Mouse (Mus musculus) MEL (cell line): ENCODE measurements around the gene Cenpc1.

Source experiments
- BHLHE40 ChIP-seq: IDR thresholded peaks from 2 replicates; pipeline ENCODE4 v1.6.1; 2012; ENCODE audit warnings: low read depth, mild to moderate bottlenecking, inconsistent platforms, low read length, improper control_type of control experiment, borderline replicate concordance
- CHD1 ChIP-seq: IDR thresholded peaks from 2 replicates; pipeline ENCODE4 v1.6.1; 2012; ENCODE audit warnings: low read depth, mild to moderate bottlenecking, inconsistent platforms, low read length, improper control_type of control experiment
- CHD2 ChIP-seq: IDR thresholded peaks from 2 replicates; pipeline ENCODE4 v1.6.1; 2011; ENCODE audit warnings: low read length, improper control_type of control experiment
- CTCF ChIP-seq, 3 experiments: IDR thresholded peaks in 2 of 3; conservative IDR thresholded peaks in 1 of 3; 2 replicates each; pipeline ENCODE4 v1.5.1; 2011 to 2012; ENCODE audit warnings: low read length in 3 of 3, low read depth in 2 of 3, mild to moderate bottlenecking in 2 of 3, improper control_type of control experiment in 1 of 3, inconsistent platforms in 1 of 3, mixed read lengths in 1 of 3, moderate library complexity in 1 of 3; ENCODE audit not compliant: control insufficient read depth in 1 of 3, insufficient read depth in 1 of 3, poor library complexity in 1 of 3, severe bottlenecking in 1 of 3
- JUND ChIP-seq: IDR thresholded peaks from 2 replicates; pipeline ENCODE4 v1.6.1; 2011; ENCODE audit warnings: low read depth, mild to moderate bottlenecking, improper control_type of control experiment, low read length
- MAFK ChIP-seq: IDR thresholded peaks from 2 replicates; pipeline ENCODE4 v1.6.1; 2011; ENCODE audit warnings: low read depth, mild to moderate bottlenecking, low read length, improper control_type of control experiment, borderline replicate concordance
- MEF2A ChIP-seq: IDR thresholded peaks from 2 replicates; pipeline ENCODE4 v1.6.1; 2014; ENCODE audit warnings: low read depth, mild to moderate bottlenecking, inconsistent platforms, low read length, improper control_type of control experiment; ENCODE audit not compliant: poor library complexity, insufficient replicate concordance, severe bottlenecking; ENCODE audit errors: extremely low read depth
- POLR2A ChIP-seq, 2 experiments: IDR thresholded peaks; 2 replicates each; pipeline ENCODE4 v1.6.1; 2011 to 2012; ENCODE audit warnings: low read length in 2 of 2, mild to moderate bottlenecking in 2 of 2, control low read depth in 1 of 2, improper control_type of control experiment in 1 of 2, low read depth in 1 of 2, moderate library complexity in 1 of 2; ENCODE audit not compliant: control insufficient read depth in 1 of 2, insufficient read depth in 1 of 2, poor library complexity in 1 of 2
- POLR2AphosphoS2 ChIP-seq: IDR thresholded peaks from 2 replicates; pipeline ENCODE4 v1.6.1; 2011; ENCODE audit warnings: low read length, improper control_type of control experiment
- RCOR1 ChIP-seq: IDR thresholded peaks from 2 replicates; pipeline ENCODE4 v1.6.1; 2012; ENCODE audit warnings: low read depth, mild to moderate bottlenecking, inconsistent platforms, low read length, improper control_type of control experiment
- SMC3 ChIP-seq: IDR thresholded peaks from 2 replicates; pipeline ENCODE4 v1.6.1; 2011; ENCODE audit warnings: low read depth, low read length, improper control_type of control experiment
- TAL1 ChIP-seq: IDR thresholded peaks from 2 replicates; pipeline ENCODE4 v1.6.1; 2012; ENCODE audit warnings: mild to moderate bottlenecking, inconsistent platforms, low read length, moderate library complexity, mixed read lengths
- ZC3H11A ChIP-seq: IDR thresholded peaks from 2 replicates; pipeline ENCODE4 v1.6.1; 2012; ENCODE audit warnings: low read depth, mild to moderate bottlenecking, inconsistent platforms, low read length, improper control_type of control experiment
- ZNF384 ChIP-seq: IDR thresholded peaks from 2 replicates; pipeline ENCODE4 v1.6.1; 2012; ENCODE audit warnings: low read depth, mild to moderate bottlenecking, inconsistent platforms, low read length, improper control_type of control experiment

GRCm38 (mm10) chr5:86111074-86111473, 45.7 kb upstream of the Cenpc1 start:
- no peak for TF ChIP-seq ZNF384
- no peak for TF ChIP-seq CTCF (IDR thresholded peaks at IDR 0.05 in 2 of 3, conservative IDR thresholded peaks at IDR 0.05 in 1 of 3; ENCODE audit: control insufficient read depth in 1 of 3, insufficient read depth in 1 of 3, low read depth in 2 of 3, low read length in 3 of 3, poor library complexity in 1 of 3, severe bottlenecking in 1 of 3)
- no peak for TF ChIP-seq JUND
- no peak for TF ChIP-seq POLR2A (IDR thresholded peaks at IDR 0.05; ENCODE audit: control insufficient read depth in 1 of 2, insufficient read depth in 1 of 2, low read depth in 1 of 2, low read length in 2 of 2, poor library complexity in 1 of 2)
- no peak for TF ChIP-seq TAL1
- TF ChIP-seq CHD1: no peak
- TF ChIP-seq CHD2: no peak
- no peak for TF ChIP-seq RCOR1
- no peak for TF ChIP-seq POLR2AphosphoS2
- TF ChIP-seq MAFK: no peak
- TF ChIP-seq SMC3: no peak
- no peak for TF ChIP-seq MEF2A
- TF ChIP-seq BHLHE40: no peak
- no peak for TF ChIP-seq ZC3H11A
